12 mouse cellular contexts compared by ENCODE assay signal in genomic region chr6:141856085-141856484, GRCm38 (mm10). TPM values are rescaled to one million over a fixed set of nuclear protein-coding genes. Genes with fewer than 3 reads are reported as not detected.
DNase-seq lines count a peak whose midpoint lies in the region; ATAC-seq and TF ChIP-seq lines count a peak whose summit lies in the region.
"Had no signal": no experiment of that assay in that cellular context is flagged by ENCODE, and none has a peak within 500 bp of the region (broad histone marks: within the 10 kb centered on the region; RNA-seq: fewer than 3 reads in every experiment).

TSS of gene Slco1a4 (minus strand) at chr6:141856199.

- H3K4me1 ChIP-seq in hindbrain, postnatal 0 days (ENCODE audit: insufficient read depth, low read length): no peaks in the 10 kb centered on the region
- H3K4me1 ChIP-seq in hindbrain, embryonic 13.5 days (replicated peaks): no peaks in the 10 kb centered on the region
- H3K4me1 ChIP-seq in lung, embryonic 14.5 days (ENCODE audit: insufficient read depth): no peaks in the 10 kb centered on the region
- no peaks in the 10 kb centered on the region for H3K4me1 ChIP-seq in lung, adult 2 months (ENCODE audit: control insufficient read depth, insufficient read depth, low read length)
- H3K4me1 ChIP-seq: liver, embryonic 12.5 days had no signal

- peak; percentile 18 for DNase-seq in adrenal gland, postnatal 10 days
- no peak for DNase-seq in adrenal gland, adult 18-20 months (ENCODE audit: low spot score in 2 of 2)
- peak; percentile 57 for DNase-seq in hindbrain, postnatal 0 days (ENCODE audit: low spot score)
- DNase-seq in lung, embryonic 14.5 days: peak; percentile 75
- DNase-seq in lung, adult 2 months: no peak
- DNase-seq in left cerebral cortex, postnatal 10 days (ENCODE audit: extremely low spot score in 1 of 2, low spot score in 2 of 2): peak in 1 of 2 experiments; percentile 28
- no peak for DNase-seq in B cell, adult 2 months
- DNase-seq: heart, adult 18-20 months; kidney, adult 18-20 months had no signal

- no peak within 1 kb of the TSS for H3K27ac ChIP-seq in hindbrain, postnatal 0 days
- no peak within 1 kb of the TSS for H3K27ac ChIP-seq in hindbrain, embryonic 13.5 days
- no peak within 1 kb of the TSS for H3K27ac ChIP-seq in lung, embryonic 14.5 days (ENCODE audit: low read depth)
- H3K27ac ChIP-seq: liver, embryonic 12.5 days had no signal

- no peak within 1 kb of the TSS for H3K4me3 ChIP-seq in hindbrain, postnatal 0 days (ENCODE audit: low read length)
- H3K4me3 ChIP-seq in hindbrain, embryonic 13.5 days: no peak within 1 kb of the TSS
- H3K4me3 ChIP-seq in lung, embryonic 14.5 days (ENCODE audit: low read depth, low read length): no peak within 1 kb of the TSS
- H3K4me3 ChIP-seq in lung, adult 2 months (replicated peaks; ENCODE audit: extremely low read depth, low read depth, low read length): no peak within 1 kb of the TSS
- H3K4me3 ChIP-seq: liver, embryonic 12.5 days had no signal

- intact Hi-C loops in left cerebral cortex, postnatal 10 days (cut with DNase I): no loop called here

- no peak within 1 kb of the TSS for H3K4me2 ChIP-seq in hindbrain, postnatal 0 days (ENCODE audit: low read depth, low read length)
- H3K4me2 ChIP-seq in hindbrain, embryonic 13.5 days: no peak within 1 kb of the TSS
- H3K4me2 ChIP-seq in lung, embryonic 14.5 days: no peak within 1 kb of the TSS
- H3K4me2 ChIP-seq: liver, embryonic 12.5 days had no signal

- WGBS in hindbrain, postnatal 0 days: 43% methylated on average over 2 of the region's 2 CpGs
- WGBS in hindbrain, embryonic 13.5 days: 87% methylated on average over 2 of the region's 2 CpGs
- WGBS in lung, embryonic 14.5 days: 43% methylated on average over 2 of the region's 2 CpGs
- WGBS in lung, adult 2 months: 33% methylated on average over 2 of the region's 2 CpGs

- no peaks in the 10 kb centered on the region for H3K27me3 ChIP-seq in hindbrain, postnatal 0 days (ENCODE audit: insufficient read depth, low read length)
- H3K27me3 ChIP-seq in hindbrain, embryonic 13.5 days: no peaks in the 10 kb centered on the region
- H3K27me3 ChIP-seq in lung, embryonic 14.5 days (ENCODE audit: insufficient read depth, low read length): no peaks in the 10 kb centered on the region
- H3K27me3 ChIP-seq: liver, embryonic 12.5 days had no signal

- no peak within 1 kb of the TSS for H3K9ac ChIP-seq in hindbrain, postnatal 0 days (replicated peaks; ENCODE audit: low read length)
- H3K9ac ChIP-seq in hindbrain, embryonic 13.5 days: no peak within 1 kb of the TSS
- no peak within 1 kb of the TSS for H3K9ac ChIP-seq in lung, embryonic 14.5 days
- H3K9ac ChIP-seq: liver, embryonic 12.5 days had no signal

- H3K9me3 ChIP-seq in hindbrain, postnatal 0 days (ENCODE audit: low read length): no peaks in the 10 kb centered on the region
- no peaks in the 10 kb centered on the region for H3K9me3 ChIP-seq in hindbrain, embryonic 13.5 days
- H3K9me3 ChIP-seq in lung, embryonic 14.5 days (ENCODE audit: low read depth, low read length): no peaks in the 10 kb centered on the region
- H3K9me3 ChIP-seq: liver, embryonic 12.5 days had no signal

- ATAC-seq in hindbrain, postnatal 0 days: peak; percentile 38; the same call in 1 of the 2 replicates
- ATAC-seq in hindbrain, embryonic 13.5 days (ENCODE audit: low FRiP score): no peak
- ATAC-seq in lung, embryonic 14.5 days (ENCODE audit: insufficient read depth): peak; percentile 52; the same call in 1 of the 2 replicates
- ATAC-seq: liver, embryonic 12.5 days had no signal

- no peak for TF ChIP-seq POLR2A in lung, adult 2 months (IDR thresholded peaks at IDR 0.05; ENCODE audit: borderline replicate concordance, extremely low read depth, low read depth, low read length)

- TF ChIP-seq CTCF in hindbrain, postnatal 0 days (IDR thresholded peaks at IDR 0.05; ENCODE audit: low read depth): no peak
- no peak for TF ChIP-seq CTCF in lung, embryonic 14.5 days (IDR thresholded peaks at IDR 0.05; ENCODE audit: low read depth)
- TF ChIP-seq CTCF in lung, adult 2 months (IDR thresholded peaks at IDR 0.05; ENCODE audit: insufficient read depth, low read length): no peak

- no peaks in the 10 kb centered on the region for H3K36me3 ChIP-seq in hindbrain, postnatal 0 days (ENCODE audit: insufficient read depth, low read length)
- no peaks in the 10 kb centered on the region for H3K36me3 ChIP-seq in hindbrain, embryonic 13.5 days
- H3K36me3 ChIP-seq in lung, embryonic 14.5 days (ENCODE audit: insufficient read depth): no peaks in the 10 kb centered on the region
- H3K36me3 ChIP-seq: liver, embryonic 12.5 days had no signal

RNA-seq across cellular contexts. Expression of gene Slco1a4, which starts in this region (rescaled TPM):
- 1 to 10 TPM; 3.6 to 8.0 TPM for total RNA-seq in adrenal gland, postnatal 10 days (2021)
- under 1 TPM; 0.10 to 0.20 TPM for total RNA-seq in adrenal gland, adult 18-20 months (2021)
- 5.3 and 5.4 TPM in 2 replicates for total RNA-seq in hindbrain, postnatal 0 days (2014; rRNA removed)
- 5.5 and 6.2 TPM in 2 replicates for polyA plus RNA-seq in hindbrain, postnatal 0 days (2015; fragmentation: Nextera tagmentation; extraction: Ambion mirVana)
- 1.3 and 2.2 TPM in 2 replicates for polyA plus RNA-seq in hindbrain, embryonic 13.5 days (2015; fragmentation: Nextera tagmentation; extraction: Ambion mirVana)
- polyA plus RNA-seq in lung, embryonic 14.5 days (2014; fragmentation: Nextera tagmentation; extraction: Ambion mirVana): not detected in 2 replicates
- polyA plus RNA-seq in lung, adult 2 months (2012; rRNA removed): 0.02 TPM in 1 of 2 replicates, not detected in the other
- total RNA-seq in left cerebral cortex, postnatal 10 days (2021): 10 to 100 TPM; 15.8 to 20.6 TPM
- total RNA-seq: megakaryocyte-erythroid progenitor cell, adult 5-6 weeks had no signal
- polyA plus RNA-seq: liver, embryonic 12.5 days had no signal

Comparison
In these comparisons a context has a peak if more than half of its experiments do, and no peak if none do; other contexts are left out.
1. DNase-seq: peak in adrenal gland, postnatal 10 days (single experiment) and hindbrain, postnatal 0 days (single experiment); none in adrenal gland, adult 18-20 months (0 of 2), lung, adult 2 months (single experiment) and B cell, adult 2 months (0 of 2).
2. Peak in DNase-seq and ATAC-seq in lung, embryonic 14.5 days; RNA of the gene not detected or under 1 TPM.